Mouse (Mus musculus): Measurements from ENCODE around the gene Fam181b. TPM values are rescaled to one million over a fixed set of nuclear protein-coding genes. Genes with fewer than 3 reads are reported as not detected.

Gene Fam181b
- 32.2 and 37.9 TPM in 2 replicates for polyA plus RNA-seq (2015; fragmentation: Nextera tagmentation; extraction: Ambion mirVana)

GRCm38 (mm10) chr7:93079785-93080730, at the start of gene Fam181b:
TSS of gene Fam181b (plus strand) at chr7:93079865.
- H3K4me1 ChIP-seq = peaks cover 52% of the 10 kb centered on the region
- no peaks in the 10 kb centered on the region for H3K27me3 ChIP-seq (replicated peaks)
- H3K27ac ChIP-seq = peak within 1 kb of the TSS; percentile 84
- no peaks in the 10 kb centered on the region for H3K9me3 ChIP-seq
- peak within 1 kb of the TSS; percentile 85 for H3K4me2 ChIP-seq
- under 1% methylated on average over 96 of the region's 96 CpGs for WGBS
- H3K9ac ChIP-seq = peak within 1 kb of the TSS; percentile 85
- peak within 1 kb of the TSS; percentile 90 for H3K4me3 ChIP-seq
- ATAC-seq (replicated peaks) = peak; percentile 96
- H3K36me3 ChIP-seq (replicated peaks) = no peaks in the 10 kb centered on the region

- no peaks in the 10 kb centered on the region for H3K36me3 ChIP-seq (replicated peaks)
- no peak overlapping the region for H3K27ac ChIP-seq
- H3K9ac ChIP-seq = no peak overlapping the region
- peak; percentile 75 for ATAC-seq (replicated peaks)
- no peaks in the 10 kb centered on the region for H3K27me3 ChIP-seq (replicated peaks)
- 0 out of 2 replicates have a peak, but pooled peaks cover 5% of the 10 kb centered on the region for H3K4me1 ChIP-seq
- H3K9me3 ChIP-seq = no peaks in the 10 kb centered on the region
- no peak overlapping the region for H3K4me3 ChIP-seq
- H3K4me2 ChIP-seq = no peak overlapping the region
- WGBS = 13% methylated on average over 5 of the region's 5 CpGs
These were observed 41.7 kb upstream of the Fam181b start for GRCm38 (mm10) chr7:93037763-93038471.

- ATAC-seq (replicated peaks) = no peak; the same call in 1 of the 2 replicates
- Histone ChIP-seq H3K4me3 (no peak overlapping the region), H3K27ac (0 out of 2 replicates have a peak overlapping the region, but pooled peaks have one; percentile 12), H3K36me3 (replicated peaks) (no peaks in the 10 kb centered on the region), H3K4me2 (no peak overlapping the region), H3K4me1 (0 out of 2 replicates have a peak, but pooled peaks cover 5% of the 10 kb centered on the region), H3K9ac (no peak overlapping the region), H3K9me3 (no peaks in the 10 kb centered on the region), H3K27me3 (replicated peaks) (no peaks in the 10 kb centered on the region)
- WGBS = 34% methylated on average over 1 of the region's 1 CpGs
These were observed 41.2 kb upstream of the Fam181b start for GRCm38 (mm10) chr7:93038472-93038828.

- no peak overlapping the region for H3K9ac ChIP-seq
- no peaks in the 10 kb centered on the region for H3K9me3 ChIP-seq
- WGBS = 88% methylated on average over 3 of the region's 3 CpGs
- no peak overlapping the region for H3K27ac ChIP-seq
- H3K4me3 ChIP-seq = no peak overlapping the region
- H3K4me2 ChIP-seq = no peak overlapping the region
- H3K4me1 ChIP-seq = 0 out of 2 replicates have a peak, but pooled peaks cover 5% of the 10 kb centered on the region
- no peaks in the 10 kb centered on the region for H3K36me3 ChIP-seq (replicated peaks)
- ATAC-seq (replicated peaks) = no peak
- H3K27me3 ChIP-seq (replicated peaks) = no peaks in the 10 kb centered on the region
These were observed 40.1 kb upstream of the Fam181b start for GRCm38 (mm10) chr7:93039542-93039941.

- Histone ChIP-seq H3K9ac (no peak overlapping the region), H3K4me2 (no peak overlapping the region), H3K36me3 (replicated peaks) (no peaks in the 10 kb centered on the region), H3K4me3 (no peak overlapping the region), H3K4me1 (no peaks in the 10 kb centered on the region), H3K27me3 (replicated peaks) (no peaks in the 10 kb centered on the region), H3K9me3 (no peaks in the 10 kb centered on the region), H3K27ac (no peak overlapping the region)
- WGBS = 75% methylated on average over 3 of the region's 3 CpGs
- no peak for ATAC-seq (replicated peaks)
These were observed 35.3 kb upstream of the Fam181b start for GRCm38 (mm10) chr7:93044359-93044758.

GRCm38 (mm10) chr7:93044788-93045187, 34.9 kb upstream of the Fam181b start:
- Histone ChIP-seq H3K4me1 (no peaks in the 10 kb centered on the region), H3K36me3 (replicated peaks) (no peaks in the 10 kb centered on the region), H3K27ac (no peak overlapping the region), H3K4me2 (no peak overlapping the region), H3K27me3 (replicated peaks) (no peaks in the 10 kb centered on the region), H3K9ac (no peak overlapping the region), H3K9me3 (no peaks in the 10 kb centered on the region), H3K4me3 (no peak overlapping the region)
- WGBS = 92% methylated on average over 1 of the region's 1 CpGs
- no peak for ATAC-seq (replicated peaks)

- Histone ChIP-seq H3K4me2 (no peak overlapping the region), H3K4me3 (no peak overlapping the region), H3K36me3 (replicated peaks) (no peaks in the 10 kb centered on the region), H3K27ac (no peak overlapping the region), H3K4me1 (peaks cover 5% of the 10 kb centered on the region; the same call in 1 of the 2 replicates), H3K9me3 (no peaks in the 10 kb centered on the region), H3K27me3 (replicated peaks) (no peaks in the 10 kb centered on the region), H3K9ac (no peak overlapping the region)
- ATAC-seq (replicated peaks) = no peak
These were observed 18.8 kb upstream of the Fam181b start for GRCm38 (mm10) chr7:93060831-93061230.

- peak overlapping the region; percentile 1; the same call in 1 of the 2 replicates for H3K4me2 ChIP-seq
- no peaks in the 10 kb centered on the region for H3K36me3 ChIP-seq (replicated peaks)
- no peaks in the 10 kb centered on the region for H3K27me3 ChIP-seq (replicated peaks)
- peaks cover 7% of the 10 kb centered on the region; the same call in 1 of the 2 replicates for H3K4me1 ChIP-seq
- H3K9me3 ChIP-seq = no peaks in the 10 kb centered on the region
- 8% methylated on average over 3 of the region's 3 CpGs for WGBS
- no peak overlapping the region for H3K4me3 ChIP-seq
- ATAC-seq (replicated peaks) = peak; percentile 75
- no peak overlapping the region for H3K9ac ChIP-seq
- H3K27ac ChIP-seq = peak overlapping the region; percentile 8; the same call in 1 of the 2 replicates
These were observed 17.9 kb upstream of the Fam181b start for GRCm38 (mm10) chr7:93061747-93062146.

GRCm38 (mm10) chr7:93062189-93062588, 17.5 kb upstream of the Fam181b start:
- Histone ChIP-seq H3K9ac (no peak overlapping the region), H3K4me2 (peak overlapping the region; percentile 1; the same call in 1 of the 2 replicates)

GRCm38 (mm10) chr7:93067464-93068015, 12.1 kb upstream of the Fam181b start:
- Histone ChIP-seq H3K4me2 (no peak overlapping the region), H3K4me3 (no peak overlapping the region), H3K4me1 (peaks cover 12% of the 10 kb centered on the region), H3K9me3 (no peaks in the 10 kb centered on the region), H3K27me3 (replicated peaks) (0 out of 2 replicates have a peak, but pooled peaks cover 7% of the 10 kb centered on the region), H3K27ac (no peak overlapping the region), H3K36me3 (replicated peaks) (no peaks in the 10 kb centered on the region), H3K9ac (no peak overlapping the region)
- WGBS = 14% methylated on average over 7 of the region's 7 CpGs
- ATAC-seq (replicated peaks) = no peak; the same call in 1 of the 2 replicates

More at GRCm38 (mm10) chr7:93062189-93062588, 17.5 kb upstream of the Fam181b start:
- Histone ChIP-seq H3K36me3 (replicated peaks) (no peaks in the 10 kb centered on the region), H3K27ac (peak overlapping the region; percentile 8), H3K4me1 (peaks cover 10% of the 10 kb centered on the region), H3K27me3 (replicated peaks) (no peaks in the 10 kb centered on the region), H3K4me3 (no peak overlapping the region), H3K9me3 (no peaks in the 10 kb centered on the region)
- 3% methylated on average over 6 of the region's 6 CpGs for WGBS
- ATAC-seq (replicated peaks) = peak; percentile 93

- Histone ChIP-seq H3K9ac (no peak overlapping the region), H3K4me3 (no peak overlapping the region), H3K9me3 (no peaks in the 10 kb centered on the region), H3K4me1 (peaks cover 31% of the 10 kb centered on the region), H3K36me3 (replicated peaks) (no peaks in the 10 kb centered on the region), H3K4me2 (no peak overlapping the region), H3K27me3 (replicated peaks) (no peaks in the 10 kb centered on the region), H3K27ac (peak overlapping the region; percentile 5; the same call in 1 of the 2 replicates)
- 4% methylated on average over 6 of the region's 6 CpGs for WGBS
- no peak for ATAC-seq (replicated peaks)
These were observed 3.2 kb upstream of the Fam181b start for GRCm38 (mm10) chr7:93076435-93076960.
